Mouse (Mus musculus) kidney, embryonic 15.5 days (tissue): ENCODE data around the gene Mtf2. TPM values are rescaled to one million over a fixed set of nuclear protein-coding genes. Genes with fewer than 3 reads are reported as not detected.
"Not testable (repeated sequence)": the region's sequence is repeated elsewhere in the genome, so short reads cannot be mapped to it uniquely, and the experiment has no call there.

Experiments
- ATAC-seq: fragments of 200-750 bp; cut with Nextera tagmentation; replicated peaks from 2 replicates; pipeline ENCODE4 v1.8.0; 2017; ENCODE audit warnings: moderate TSS enrichment; ENCODE audit not compliant: low FRiP score
- H3K27ac ChIP-seq: fragments of 300-500 bp; sonication (generic); 2 replicates; pipeline ENCODE4 v1.5.1; 2015; ENCODE audit warnings: mild to moderate bottlenecking, inconsistent platforms
- H3K27me3 ChIP-seq: fragments of 300-500 bp; sonication (generic); 2 replicates; pipeline ENCODE4 v1.6.1; 2015; ENCODE audit warnings: inconsistent platforms
- H3K36me3 ChIP-seq: fragments of 300-500 bp; sonication (generic); 2 replicates; pipeline ENCODE4 v1.6.1; 2015; ENCODE audit warnings: inconsistent platforms
- H3K4me1 ChIP-seq: fragments of 300-500 bp; sonication (generic); 2 replicates; pipeline ENCODE4 v1.6.1; 2015; ENCODE audit warnings: inconsistent platforms
- H3K4me2 ChIP-seq: fragments of 300-500 bp; sonication (generic); 2 replicates; pipeline ENCODE4 v1.6.1; 2015; ENCODE audit warnings: moderate library complexity, mild to moderate bottlenecking, inconsistent platforms
- H3K4me3 ChIP-seq: fragments of 300-500 bp; sonication (generic); replicated peaks from 2 replicates; pipeline ENCODE4 v1.5.1; 2015; ENCODE audit warnings: mild to moderate bottlenecking, inconsistent platforms
- H3K9ac ChIP-seq: fragments of 300-500 bp; sonication (generic); 2 replicates; pipeline ENCODE4 v1.6.1; 2015; ENCODE audit warnings: mild to moderate bottlenecking, inconsistent platforms
- H3K9me3 ChIP-seq: fragments of 300-500 bp; sonication (generic); replicated peaks from 2 replicates; pipeline ENCODE4 v1.6.1; 2016; ENCODE audit warnings: inconsistent platforms
- WGBS: fragments of 180-500 bp; shearing (Covaris S2); methylation state at CpG from one replicate; pipeline ENCODE4 v1.1.7; 2015; ENCODE audit warnings: mixed read lengths; 5-methylcytosine and 5-hydroxymethylcytosine counted together
- polyA plus RNA-seq: library from polyadenylated mRNA; unstranded; fragments of >200 nt; fragmentation: Nextera tagmentation; extraction: Ambion mirVana; gene quantifications from 2 replicates; pipeline ENCODE4 v1.2.1, GENCODE M21; 2015

Mtf2 gene
- polyA plus RNA-seq, result 99.0 and 99.6 TPM in 2 replicates

DNA sequence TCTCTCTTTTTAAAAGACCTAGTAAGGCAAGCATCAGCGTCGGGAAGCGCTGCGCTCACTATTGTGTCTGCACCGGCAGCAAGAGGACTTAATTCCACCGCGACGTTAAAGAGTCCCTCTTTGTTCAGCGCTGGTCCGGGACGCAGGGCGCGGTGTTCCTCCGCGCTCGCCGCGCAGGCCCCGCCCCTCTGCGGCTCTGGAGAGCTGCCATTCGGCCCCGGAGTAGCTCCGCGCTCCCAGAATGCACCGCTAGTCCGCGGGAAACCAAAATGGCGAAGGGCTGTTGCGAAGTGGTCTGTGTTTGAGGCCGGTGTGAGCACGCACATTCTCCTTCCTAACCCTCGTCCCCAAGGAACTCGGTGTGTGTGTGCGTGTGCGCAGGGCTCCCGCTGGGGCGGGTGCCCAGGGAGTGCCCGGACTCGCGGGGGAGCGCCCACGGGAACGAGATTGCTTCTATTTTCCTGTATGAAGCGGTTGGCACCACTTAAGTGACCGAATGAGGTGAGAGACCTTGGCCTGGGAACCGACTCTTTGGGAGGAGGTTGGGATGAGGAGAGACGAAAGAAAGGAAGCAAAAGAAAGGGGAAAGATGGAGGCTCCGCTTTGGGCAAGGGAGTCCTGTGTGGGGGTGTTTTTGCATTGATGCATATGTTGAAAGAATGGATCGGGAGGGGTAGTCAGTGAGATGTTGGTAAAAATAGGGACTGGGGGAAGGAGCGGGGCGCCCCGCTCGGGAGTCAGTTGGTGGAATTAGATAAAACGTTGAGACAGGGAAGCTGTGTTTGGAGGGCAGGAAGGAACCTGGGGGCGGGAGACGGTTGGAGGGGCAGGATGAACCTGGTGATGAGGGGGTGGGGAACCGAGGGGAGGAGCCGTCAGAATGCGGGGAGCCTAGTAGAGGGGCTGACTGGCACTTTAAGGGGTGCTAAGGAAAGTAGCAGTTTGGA is at the start of gene Mtf2:
Mtf2 (plus strand) TSS at position 210 of the 947 bp plus-strand sequence.
- H3K9me3 ChIP-seq, result no peaks in the 10 kb centered on the region
- peaks cover 27% of the 10 kb centered on the region for H3K36me3 ChIP-seq
- H3K27me3 ChIP-seq, result no peaks in the 10 kb centered on the region
- peak within 1 kb of the TSS; percentile 69 for H3K4me2 ChIP-seq
- peak within 1 kb of the TSS; percentile 99 for H3K9ac ChIP-seq
- under 1% methylated on average over 59 of the region's 59 CpGs for WGBS
- H3K4me3 ChIP-seq, result peak within 1 kb of the TSS; percentile 98
- peaks cover 14% of the 10 kb centered on the region for H3K4me1 ChIP-seq
- peak within 1 kb of the TSS; percentile 98 for H3K27ac ChIP-seq
- peak; percentile 97 for ATAC-seq

DNA sequence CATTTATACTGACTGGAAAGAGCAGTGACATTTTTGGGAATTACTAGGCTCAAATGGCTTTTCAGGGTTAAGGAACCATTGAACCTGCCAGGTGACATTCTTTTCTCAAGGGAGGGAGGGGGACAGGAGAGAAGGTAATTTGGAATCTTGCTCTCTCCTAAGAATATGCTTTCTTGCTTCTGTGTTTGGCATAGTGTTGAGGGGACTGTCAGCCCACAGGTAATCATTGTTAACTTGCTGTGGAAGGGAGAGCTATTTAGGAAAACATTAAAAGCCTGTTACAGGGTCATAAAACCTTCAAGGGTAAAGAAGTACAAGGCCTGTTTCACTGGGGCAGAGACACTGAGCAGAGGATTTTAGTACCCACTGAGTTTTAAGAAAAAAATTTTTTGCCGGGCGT is 48.2 kb upstream of the Mtf2 start:
- no peak overlapping the region for H3K27ac ChIP-seq
- H3K9me3 ChIP-seq, result no peaks in the 10 kb centered on the region
- WGBS, result 85% methylated on average over 2 of the region's 2 CpGs
- no peak overlapping the region for H3K4me3 ChIP-seq
- H3K27me3 ChIP-seq, result no peaks in the 10 kb centered on the region
- no peak overlapping the region for H3K9ac ChIP-seq
- no peaks in the 10 kb centered on the region for H3K36me3 ChIP-seq
- no peak for ATAC-seq
- H3K4me2 ChIP-seq, result no peak overlapping the region
- peaks cover 4% of the 10 kb centered on the region; the same call in 1 of the 2 replicates for H3K4me1 ChIP-seq

DNA sequence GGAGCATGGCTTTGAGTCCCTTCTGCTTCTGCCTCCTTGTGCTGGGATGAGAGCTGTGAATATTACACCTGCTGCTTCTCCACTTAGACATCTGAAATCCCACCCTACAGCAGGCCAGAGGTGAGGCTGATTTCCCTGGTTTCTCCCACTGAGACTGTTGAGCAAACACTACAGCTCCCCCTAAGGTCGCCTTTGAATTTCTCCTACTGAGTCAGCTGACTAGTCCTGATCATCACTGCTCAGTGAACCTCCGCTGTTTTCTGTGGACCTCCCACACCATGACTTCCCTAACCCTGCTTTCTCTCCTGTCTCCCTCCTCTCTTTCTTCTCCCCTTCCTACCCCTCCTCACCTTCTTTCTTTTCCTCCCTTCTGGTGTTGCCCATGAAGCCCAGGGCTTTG is 46.1 kb upstream of the Mtf2 start:
- Histone ChIP-seq H3K4me1 (peaks cover 4% of the 10 kb centered on the region; the same call in 1 of the 2 replicates), H3K9ac (no peak overlapping the region), H3K4me3 (no peak overlapping the region), H3K4me2 (no peak overlapping the region), H3K36me3 (no peaks in the 10 kb centered on the region), H3K27me3 (no peaks in the 10 kb centered on the region), H3K27ac (no peak overlapping the region), H3K9me3 (no peaks in the 10 kb centered on the region)
- ATAC-seq, result no peak
- 12% methylated on average over 2 of the region's 2 CpGs for WGBS

DNA sequence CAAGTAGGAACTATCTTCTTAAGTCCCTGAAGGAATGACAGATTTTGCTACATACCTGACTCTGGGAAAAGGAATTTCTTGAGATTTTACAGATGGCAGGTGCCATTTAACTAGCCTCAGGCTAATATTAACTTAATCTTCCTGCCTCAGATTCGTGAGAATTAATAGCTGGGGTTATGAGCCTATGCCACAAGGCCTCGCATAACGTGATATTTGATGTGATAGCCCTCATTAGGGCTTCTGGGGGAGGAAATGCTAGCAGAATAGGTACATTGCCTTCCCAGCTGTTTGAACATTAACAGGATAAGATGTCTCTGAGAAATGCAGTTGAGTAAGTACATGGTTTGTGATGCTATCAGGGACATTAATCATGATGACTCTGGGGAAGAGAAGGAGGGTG is 44.1 kb upstream of the Mtf2 start:
- ATAC-seq, result 0 out of 2 replicates have a peak, but pooled peaks have one; percentile 9

DNA sequence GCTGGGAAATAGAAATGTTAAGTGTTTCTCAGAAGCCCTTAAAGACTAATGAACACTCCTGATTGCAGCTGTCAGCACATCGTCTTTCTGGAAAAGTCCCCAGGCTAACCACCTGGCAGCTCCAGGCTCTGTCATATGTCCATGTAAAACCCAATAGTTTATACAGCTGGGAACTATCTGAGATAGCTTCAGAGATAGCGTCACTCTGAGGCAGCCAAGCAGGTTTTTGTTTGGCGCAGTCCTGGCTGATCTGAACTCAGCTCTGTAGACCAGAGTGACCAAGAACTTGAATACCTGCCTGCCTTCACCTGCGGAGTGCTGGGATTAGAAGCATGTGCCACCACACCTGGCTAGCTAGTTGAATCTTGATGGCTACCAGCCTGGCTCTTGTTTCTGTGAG is 37.2 kb upstream of the Mtf2 start:
- ATAC-seq, result no peak
- no peaks in the 10 kb centered on the region for H3K9me3 ChIP-seq
- no peak overlapping the region for H3K4me3 ChIP-seq
- 88% methylated on average over 4 of the region's 4 CpGs for WGBS
- no peaks in the 10 kb centered on the region for H3K4me1 ChIP-seq
- H3K27me3 ChIP-seq, result no peaks in the 10 kb centered on the region
- no peaks in the 10 kb centered on the region for H3K36me3 ChIP-seq
- H3K27ac ChIP-seq, result no peak overlapping the region
- H3K9ac ChIP-seq, result no peak overlapping the region
- no peak overlapping the region for H3K4me2 ChIP-seq

More for the DNA sequence above, 44.1 kb upstream of the Mtf2 start:
- Histone ChIP-seq H3K4me3 (no peak overlapping the region), H3K9ac (no peak overlapping the region), H3K4me2 (no peak overlapping the region), H3K27ac (no peak overlapping the region), H3K4me1 (peaks cover 4% of the 10 kb centered on the region; the same call in 1 of the 2 replicates), H3K9me3 (no peaks in the 10 kb centered on the region), H3K36me3 (no peaks in the 10 kb centered on the region), H3K27me3 (no peaks in the 10 kb centered on the region)
- 34% methylated on average over 3 of the region's 3 CpGs for WGBS

DNA sequence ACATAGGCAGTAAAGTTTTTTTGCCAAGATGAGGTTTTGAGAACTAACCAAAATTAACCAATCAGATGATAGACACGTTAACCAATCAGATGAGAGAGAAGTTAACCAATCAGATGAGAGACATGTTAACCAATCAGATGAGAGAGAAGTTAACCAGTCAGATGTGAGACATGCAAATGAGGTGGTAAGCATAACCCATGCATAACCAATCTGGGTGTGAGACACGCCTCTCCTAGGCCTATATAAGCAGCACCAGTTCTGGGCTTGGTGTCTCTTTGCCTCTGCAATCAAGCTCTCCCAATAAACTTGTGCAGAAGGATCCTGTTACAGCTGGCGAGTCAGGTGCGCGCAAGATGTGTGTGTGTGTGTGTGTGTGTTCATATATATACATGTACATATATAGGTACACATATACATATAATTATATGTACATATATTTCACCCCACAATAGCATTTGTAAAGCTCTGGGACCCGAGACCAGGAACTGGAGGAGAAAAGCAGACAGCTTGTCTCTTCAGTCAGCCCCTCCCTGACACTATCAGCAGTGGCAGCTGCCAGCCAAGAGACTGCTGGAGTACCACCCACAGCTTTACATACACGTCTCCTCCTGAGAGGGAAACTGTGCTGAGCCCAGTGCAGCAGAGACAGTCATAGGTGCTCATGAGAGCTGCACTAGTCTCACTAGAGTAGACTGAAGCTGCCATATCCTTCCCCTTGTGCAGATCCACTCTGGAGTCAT is 36.5 kb upstream of the Mtf2 start:
- H3K4me1 ChIP-seq, H3K27ac ChIP-seq, H3K36me3 ChIP-seq, ATAC-seq, H3K9ac ChIP-seq, H3K4me2 ChIP-seq, H3K27me3 ChIP-seq, H3K9me3 ChIP-seq, H3K4me3 ChIP-seq: not testable (repeated sequence)
- WGBS, result 92% methylated on average over 7 of the region's 7 CpGs

DNA sequence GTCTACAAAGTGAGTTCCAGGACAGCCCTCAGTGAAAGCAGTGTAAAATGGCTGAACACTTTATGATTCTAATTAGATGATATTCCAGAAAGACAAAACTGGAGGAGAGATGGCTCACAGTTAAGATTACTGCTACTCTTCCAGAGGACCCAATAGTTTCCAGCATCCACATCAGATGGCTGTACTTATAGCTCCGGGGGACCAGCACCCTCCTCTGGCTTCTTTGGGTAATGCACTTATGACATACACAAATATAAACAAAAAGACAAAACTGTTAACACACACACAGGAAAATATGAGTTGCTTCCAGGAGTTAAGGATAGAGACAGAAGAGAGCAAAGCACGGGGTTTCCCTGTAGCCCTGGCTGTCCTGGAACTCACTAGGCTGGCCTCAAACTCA is 35.5 kb upstream of the Mtf2 start:
- ATAC-seq, result no peak
- H3K36me3 ChIP-seq, result no peaks in the 10 kb centered on the region

DNA sequence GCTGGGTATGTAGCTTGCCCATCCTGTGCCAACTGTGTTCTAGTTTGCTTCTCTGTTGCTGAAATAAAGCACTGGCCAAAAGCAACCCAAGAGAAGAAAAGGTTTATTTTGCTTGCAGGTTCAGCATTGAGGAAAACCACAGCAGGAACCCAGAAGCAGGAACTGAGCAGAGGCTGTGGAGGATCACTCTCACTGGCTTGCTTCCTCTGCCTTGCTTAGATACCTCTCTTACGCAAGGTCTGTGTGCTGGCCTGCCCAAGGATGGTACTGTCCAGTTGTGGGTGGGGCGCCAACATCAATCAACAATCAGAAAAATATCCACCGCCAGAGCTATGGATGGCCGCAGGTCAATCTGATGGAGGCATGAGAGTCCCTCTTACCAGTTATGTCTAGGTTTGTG is 34.2 kb upstream of the Mtf2 start:
- Histone ChIP-seq H3K27ac (no peak overlapping the region), H3K4me2 (no peak overlapping the region), H3K9me3 (no peaks in the 10 kb centered on the region), H3K4me3 (no peak overlapping the region), H3K4me1 (no peaks in the 10 kb centered on the region), H3K36me3 (no peaks in the 10 kb centered on the region), H3K27me3 (no peaks in the 10 kb centered on the region), H3K9ac (no peak overlapping the region)
- no peak for ATAC-seq
- 92% methylated on average over 4 of the region's 4 CpGs for WGBS

More for the DNA sequence above, 35.5 kb upstream of the Mtf2 start:
- Histone ChIP-seq H3K4me2 (no peak overlapping the region), H3K4me3 (no peak overlapping the region), H3K9ac (no peak overlapping the region), H3K4me1 (no peaks in the 10 kb centered on the region), H3K9me3 (no peaks in the 10 kb centered on the region), H3K27ac (no peak overlapping the region), H3K27me3 (no peaks in the 10 kb centered on the region)
- 86% methylated on average over 2 of the region's 2 CpGs for WGBS

DNA sequence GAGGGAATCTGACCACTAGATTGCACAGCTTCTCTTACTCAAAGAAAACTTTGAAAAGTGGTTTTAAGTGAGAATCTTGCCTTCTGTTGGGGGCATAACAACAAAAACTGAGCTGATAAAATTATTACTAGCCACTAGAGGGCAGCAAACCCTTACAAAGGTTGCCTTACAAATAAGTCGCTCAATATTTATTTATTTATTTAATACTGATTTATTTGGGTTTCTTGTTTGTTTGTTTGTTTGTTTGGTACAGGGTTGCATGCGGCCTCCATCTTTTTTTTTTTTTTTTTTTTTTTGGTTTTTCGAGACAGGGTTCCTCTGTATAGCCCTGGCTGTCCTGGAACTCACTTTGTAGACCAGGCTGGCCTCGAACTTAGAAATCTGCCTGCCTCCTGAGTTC is 31.3 kb upstream of the Mtf2 start:
- Histone ChIP-seq H3K27me3 (no peaks in the 10 kb centered on the region), H3K4me1 (no peaks in the 10 kb centered on the region), H3K4me2 (no peak overlapping the region), H3K36me3 (no peaks in the 10 kb centered on the region), H3K9ac (no peak overlapping the region), H3K4me3 (no peak overlapping the region), H3K27ac (no peak overlapping the region), H3K9me3 (no peaks in the 10 kb centered on the region)
- no peak; the same call in 1 of the 2 replicates for ATAC-seq
- WGBS, result 36% methylated on average over 4 of the region's 4 CpGs

DNA sequence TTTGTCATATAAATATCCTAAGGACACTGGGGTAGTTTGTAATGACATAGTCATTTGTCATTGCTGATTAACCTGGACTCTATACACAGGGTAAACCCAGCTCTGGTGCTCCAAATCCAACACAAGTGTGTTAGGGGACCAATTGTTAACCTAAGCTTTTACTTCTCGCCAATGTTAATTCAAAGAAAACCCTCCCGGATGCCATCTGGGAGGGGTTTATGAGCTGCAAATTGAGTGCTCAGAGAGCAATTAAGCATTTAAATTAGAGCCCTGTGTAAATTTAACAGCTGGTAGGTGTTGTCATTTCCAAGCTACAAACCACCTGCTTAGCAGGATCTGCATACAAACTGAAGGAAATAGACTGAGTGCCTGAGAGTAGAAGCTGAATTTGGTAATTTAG is 30.0 kb upstream of the Mtf2 start:
- H3K27me3 ChIP-seq, result no peaks in the 10 kb centered on the region
- no peak overlapping the region for H3K9ac ChIP-seq
- H3K36me3 ChIP-seq, result no peaks in the 10 kb centered on the region
- no peak for ATAC-seq
- H3K4me3 ChIP-seq, result no peak overlapping the region
- H3K27ac ChIP-seq, result no peak overlapping the region
- no peaks in the 10 kb centered on the region for H3K4me1 ChIP-seq
- WGBS, result 8% methylated on average over 2 of the region's 2 CpGs
- no peaks in the 10 kb centered on the region for H3K9me3 ChIP-seq
- no peak overlapping the region for H3K4me2 ChIP-seq

DNA sequence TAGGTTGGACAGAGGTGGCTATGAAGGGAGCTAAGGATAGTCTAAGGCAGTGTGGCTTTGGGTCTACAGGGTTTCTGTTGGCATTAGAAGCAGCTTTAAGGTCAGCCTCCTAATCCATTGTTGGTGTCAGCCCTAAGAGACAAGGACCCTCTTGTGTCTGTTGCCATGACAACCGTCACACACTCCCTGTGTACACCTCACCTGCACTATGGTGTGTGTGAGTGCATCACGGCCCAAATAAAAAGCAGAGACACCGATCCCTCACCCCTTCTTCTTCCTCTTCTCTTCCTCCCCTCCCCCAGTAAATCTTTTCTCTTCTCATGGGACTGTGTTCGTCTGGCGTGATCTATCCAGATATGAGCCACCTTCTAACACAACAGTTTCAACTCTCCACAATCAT is 23.4 kb upstream of the Mtf2 start:
- Histone ChIP-seq H3K4me1 (no peaks in the 10 kb centered on the region), H3K27me3 (no peaks in the 10 kb centered on the region), H3K9me3 (no peaks in the 10 kb centered on the region), H3K36me3 (no peaks in the 10 kb centered on the region), H3K27ac (no peak overlapping the region), H3K4me3 (no peak overlapping the region), H3K9ac (no peak overlapping the region), H3K4me2 (no peak overlapping the region)
- no peak for ATAC-seq
- 92% methylated on average over 5 of the region's 5 CpGs for WGBS

DNA sequence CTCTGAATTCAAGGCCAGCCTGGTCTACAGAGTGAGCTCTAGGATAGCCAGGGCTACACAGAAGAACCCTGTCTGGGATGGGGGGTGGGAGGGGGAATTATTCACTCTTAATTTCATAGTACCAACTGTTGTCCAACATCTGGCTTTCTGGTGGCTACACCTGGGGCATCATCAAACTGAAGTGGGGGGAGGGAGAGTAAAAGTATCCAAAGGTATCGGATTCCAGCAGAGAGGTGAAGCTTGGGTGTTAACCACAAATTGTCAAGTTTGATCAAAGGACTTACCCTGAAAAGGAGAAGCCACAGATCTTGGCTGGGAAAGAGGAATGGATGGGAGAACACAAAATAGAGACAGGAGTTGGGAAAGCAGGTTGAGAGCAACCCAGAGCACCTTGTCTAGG is 21.6 kb upstream of the Mtf2 start:
- no peaks in the 10 kb centered on the region for H3K36me3 ChIP-seq
- WGBS, result 34% methylated on average over 1 of the region's 1 CpGs
- no peak for ATAC-seq
- H3K4me2 ChIP-seq, result no peak overlapping the region
- no peak overlapping the region for H3K4me3 ChIP-seq
- H3K27ac ChIP-seq, result no peak overlapping the region
- H3K9ac ChIP-seq, result no peak overlapping the region
- no peaks in the 10 kb centered on the region for H3K9me3 ChIP-seq
- H3K4me1 ChIP-seq, result no peaks in the 10 kb centered on the region
- no peaks in the 10 kb centered on the region for H3K27me3 ChIP-seq
